Mouse (Mus musculus): ENCODE results near the gene Psma4.

DNA sequence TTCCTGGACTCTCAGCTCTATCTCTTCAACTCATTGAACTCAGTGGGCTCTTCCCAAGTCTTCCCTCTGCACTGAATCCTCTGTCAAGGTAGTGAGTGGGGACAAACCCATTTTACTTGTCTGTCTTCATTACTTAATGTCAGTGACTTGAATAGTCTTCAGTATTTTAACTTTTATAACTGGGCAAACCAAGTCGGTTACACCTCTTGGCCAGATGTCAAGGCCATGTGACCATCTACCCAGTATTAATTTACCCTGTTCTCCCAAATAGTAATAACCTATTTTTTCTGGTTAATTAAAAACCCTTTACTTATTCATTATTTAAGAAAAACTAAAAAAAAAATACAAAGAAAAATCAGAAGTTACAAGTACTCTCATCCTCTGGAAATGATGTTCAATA lies 19.8 kb upstream of the Psma4 start:
- TF ChIP-seq CTCF (IDR thresholded peaks at IDR 0.05; ENCODE audit: low read depth) (no peak), EP300 (optimal IDR thresholded peaks at IDR 0.05) (no peak)
